ENCODE assay signal across 17 mouse cellular contexts in genomic region chr6:28252790-28253189, GRCm38 (mm10).
"Had no signal": no experiment of that assay in that cellular context is flagged by ENCODE, and none has a peak within 500 bp of the region (broad histone marks: within the 10 kb centered on the region; RNA-seq: fewer than 3 reads in every experiment).

No protein-coding gene starts in this region.

- H3K4me2 ChIP-seq: liver, embryonic 15.5 days; lung, embryonic 14.5 days; neural tube, embryonic 13.5 days; neural tube, embryonic 15.5 days had no signal

- H3K9ac ChIP-seq: liver, embryonic 15.5 days; lung, embryonic 14.5 days; neural tube, embryonic 13.5 days; neural tube, embryonic 15.5 days had no signal

- H3K27me3 ChIP-seq: liver, embryonic 15.5 days; neural tube, embryonic 13.5 days; neural tube, embryonic 15.5 days had no signal

- ATAC-seq: midbrain, embryonic 16.5 days had no signal

- H3K4me1 ChIP-seq: midbrain, embryonic 10.5 days; neural tube, embryonic 13.5 days; neural tube, embryonic 15.5 days had no signal

- H3K4me3 ChIP-seq: liver, embryonic 15.5 days; midbrain, embryonic 10.5 days; myocyte; neural tube, embryonic 13.5 days; neural tube, embryonic 15.5 days had no signal

- H3K9me3 ChIP-seq: liver, embryonic 15.5 days; midbrain, embryonic 10.5 days; neural tube, embryonic 13.5 days; neural tube, embryonic 15.5 days had no signal

- DNase-seq: lung, adult 18-20 months; lung, embryonic 14.5 days; lung, postnatal 10 days; lung, postnatal 4 days; midbrain, embryonic 14.5 days; retina, postnatal 1 day; right cerebral cortex, postnatal 14 days; spleen, adult 18-20 months; thymus, adult 18-20 months; thymus, postnatal 14 days; thymus, postnatal 36 days had no signal

- H3K27ac ChIP-seq: liver, embryonic 15.5 days; midbrain, embryonic 10.5 days; neural tube, embryonic 13.5 days; neural tube, embryonic 15.5 days had no signal
